Mouse (Mus musculus): ENCODE data around the gene Cpeb3.
"Not testable (repeated sequence)": the region's sequence is repeated elsewhere in the genome, so short reads cannot be mapped to it uniquely, and the experiment has no call there.

Gene Cpeb3

DNA sequence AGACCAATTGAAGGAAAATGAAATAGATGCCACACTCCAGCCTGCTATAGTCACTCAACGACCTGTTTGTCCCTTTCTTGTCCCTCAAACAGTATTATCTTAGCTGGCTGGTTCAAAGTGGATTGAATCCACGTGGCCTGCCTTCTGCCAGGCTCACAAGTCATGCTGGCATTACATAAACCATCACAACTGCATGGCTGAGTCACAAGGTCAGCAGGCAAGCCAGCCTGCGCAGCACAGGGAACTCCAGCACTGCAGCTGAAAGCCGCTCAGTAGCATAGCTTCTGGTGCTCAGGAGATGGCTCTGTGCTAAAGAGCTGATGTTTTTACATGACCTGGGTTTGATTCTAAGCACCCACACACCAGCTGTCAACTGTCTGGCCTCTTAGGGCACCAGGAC is 130.3 kb downstream of the Cpeb3 start:
- no peak for DNase-seq

DNA sequence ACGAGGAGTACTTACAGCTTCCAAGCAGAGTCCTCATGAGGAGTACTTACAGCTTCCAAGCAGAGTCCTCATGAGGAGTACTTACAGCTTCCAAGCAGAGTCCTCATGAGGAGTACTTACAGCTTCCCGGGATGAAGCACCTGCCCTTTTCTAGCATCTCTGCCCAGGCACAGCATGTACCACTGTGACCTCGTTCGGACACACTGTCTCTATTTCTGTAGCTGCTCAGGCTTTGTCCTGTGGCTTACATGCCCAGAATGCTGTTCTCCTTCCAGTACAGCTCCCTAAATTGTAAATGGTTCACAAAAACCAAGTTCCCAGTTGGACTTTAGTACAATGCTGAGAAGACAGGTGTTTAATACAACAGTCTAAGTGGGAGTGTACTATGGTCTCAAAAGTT is 131.1 kb downstream of the Cpeb3 start:
- DNase-seq: not testable (repeated sequence)

- no peak for DNase-seq
These were observed 131.8 kb downstream of the Cpeb3 start for GRCm38 (mm10) chr19:37076646-37077045.

DNA sequence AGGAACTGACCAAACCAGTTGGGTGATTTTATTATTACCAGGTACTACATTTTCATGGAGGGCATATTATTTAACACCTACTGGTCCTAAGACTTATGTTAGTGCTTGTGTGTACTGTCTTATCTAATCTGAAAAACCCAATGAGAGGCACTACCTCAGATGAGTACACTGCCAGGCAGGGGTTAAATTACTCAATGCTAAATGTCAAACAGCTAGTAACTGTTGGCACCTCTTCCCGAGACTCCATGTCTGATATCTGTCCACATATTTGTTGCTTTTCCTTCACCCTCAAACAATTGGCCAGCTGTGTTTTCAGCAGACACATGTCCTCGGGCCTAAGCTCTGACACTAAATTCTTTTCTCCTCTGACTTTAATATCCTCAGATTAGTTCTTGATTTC is 132.3 kb downstream of the Cpeb3 start:
- no peak for DNase-seq

- no peak for DNase-seq
These were observed 132.7 kb downstream of the Cpeb3 start for GRCm38 (mm10) chr19:37075690-37076089.

- DNase-seq: no peak
These were observed 133.7 kb downstream of the Cpeb3 start for GRCm38 (mm10) chr19:37074726-37075125.

DNA sequence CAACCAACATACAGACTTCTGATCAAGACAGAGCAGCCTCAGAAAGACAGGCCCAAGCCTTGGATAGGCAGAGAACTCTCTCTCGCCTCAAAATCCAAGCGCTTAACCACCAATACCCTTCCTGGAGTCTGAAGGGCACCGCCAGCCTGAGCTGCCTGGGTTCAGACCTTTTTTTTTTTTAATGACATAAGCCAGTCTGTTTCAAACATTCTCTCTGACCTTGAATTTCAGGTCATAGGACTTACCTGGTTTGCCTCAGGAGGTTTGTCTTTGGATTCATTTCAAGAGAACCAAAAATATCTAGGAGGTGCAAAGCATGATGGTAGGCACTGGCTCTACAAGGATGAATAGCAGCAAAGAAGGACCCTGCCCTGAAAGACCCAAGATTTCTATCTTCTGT is 134.1 kb downstream of the Cpeb3 start:
- no peak for DNase-seq

DNA sequence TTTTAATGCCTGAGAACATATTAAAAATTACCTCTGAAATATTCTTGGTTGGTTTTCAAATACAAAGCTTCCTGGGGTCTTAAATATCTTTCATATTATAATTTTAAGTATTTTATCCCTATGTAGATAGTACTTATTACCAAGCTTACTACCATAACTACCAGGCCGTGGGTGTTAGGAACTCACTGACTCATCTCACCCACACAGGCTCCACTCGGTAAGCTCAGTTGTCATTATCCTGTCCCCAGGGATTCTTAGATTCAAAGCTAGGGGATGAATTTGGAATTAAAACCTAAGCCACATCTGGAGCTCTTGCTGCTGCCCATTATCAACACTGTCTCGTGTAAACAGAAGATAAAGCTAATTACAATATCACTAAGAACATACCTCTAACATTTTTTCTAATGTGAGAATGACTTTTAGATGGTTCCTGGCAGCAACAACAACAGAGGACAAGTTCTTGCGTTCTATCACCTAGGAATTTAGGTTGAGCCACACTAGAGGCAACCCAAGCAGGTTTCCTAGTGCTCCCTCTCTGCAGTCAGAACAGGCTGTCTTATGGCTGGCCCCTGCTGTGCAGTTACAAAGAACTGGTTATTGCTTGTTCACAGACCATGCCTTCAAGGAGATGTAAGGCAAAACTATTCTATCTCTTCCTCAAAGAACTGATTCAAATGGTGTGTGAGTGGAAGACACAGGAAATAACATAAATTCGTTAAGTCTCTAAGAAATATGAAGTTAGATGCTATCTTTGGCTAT is 135.4 kb downstream of the Cpeb3 start:
- no peak for DNase-seq

DNA sequence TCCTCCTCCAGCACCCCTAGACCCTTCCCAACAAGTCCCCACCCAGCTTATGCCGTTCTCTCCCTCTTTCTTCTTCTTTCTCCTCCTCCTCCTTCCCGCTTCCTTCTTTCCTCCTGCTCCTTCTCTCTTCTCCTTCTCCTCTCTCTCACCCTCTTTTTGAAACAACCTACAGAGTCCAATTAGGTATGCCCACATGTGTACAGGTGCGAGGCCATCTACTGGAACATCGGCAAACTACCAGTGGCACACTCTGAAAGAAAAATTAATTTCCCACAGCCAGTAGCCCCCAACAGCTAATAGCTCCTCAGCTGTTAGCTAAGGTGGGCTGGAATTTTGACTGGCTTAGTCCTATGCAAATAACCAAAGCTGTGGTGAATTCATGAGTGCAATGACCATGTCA is 139.2 kb downstream of the Cpeb3 start:
- DNase-seq: no peak

DNA sequence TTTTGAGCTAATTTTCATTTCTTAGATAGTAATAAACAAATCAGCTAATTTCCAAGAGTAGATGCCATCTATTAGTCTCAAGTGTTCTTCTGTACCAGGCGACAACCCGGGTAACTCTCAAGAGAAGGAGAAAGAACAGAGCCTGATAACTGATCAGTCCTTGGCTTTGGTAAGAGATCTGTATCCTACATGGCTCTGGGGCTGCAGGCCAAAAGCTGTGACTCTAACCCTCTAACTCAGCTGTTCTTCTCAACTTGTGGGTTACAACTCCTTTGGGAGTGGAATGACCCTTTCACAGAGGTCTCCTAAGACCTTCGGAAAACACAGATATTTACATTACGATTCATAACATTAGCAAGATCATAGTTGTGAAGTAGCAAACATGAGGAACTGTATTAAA is 148.3 kb downstream of the Cpeb3 start:
- DNase-seq: no peak

DNA sequence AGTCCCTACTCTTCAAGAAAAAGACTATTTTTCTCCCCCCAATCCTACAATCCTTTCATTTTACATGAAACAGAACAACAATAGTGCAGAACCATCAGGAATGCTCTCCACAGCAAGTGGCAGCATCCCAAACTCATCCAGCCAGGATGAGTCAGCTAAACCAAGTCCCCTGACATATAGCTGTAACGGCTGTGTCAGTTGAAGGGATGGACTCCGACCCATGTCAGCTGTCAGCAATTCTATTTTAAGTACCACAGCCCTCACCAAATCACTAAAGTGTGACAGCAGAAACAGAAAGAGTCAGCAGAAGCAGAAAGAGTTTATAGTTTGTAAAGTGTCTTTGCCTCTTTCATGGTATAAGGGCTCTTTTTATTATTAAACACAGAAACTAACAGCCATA is 148.8 kb downstream of the Cpeb3 start:
- no peak for DNase-seq

DNA sequence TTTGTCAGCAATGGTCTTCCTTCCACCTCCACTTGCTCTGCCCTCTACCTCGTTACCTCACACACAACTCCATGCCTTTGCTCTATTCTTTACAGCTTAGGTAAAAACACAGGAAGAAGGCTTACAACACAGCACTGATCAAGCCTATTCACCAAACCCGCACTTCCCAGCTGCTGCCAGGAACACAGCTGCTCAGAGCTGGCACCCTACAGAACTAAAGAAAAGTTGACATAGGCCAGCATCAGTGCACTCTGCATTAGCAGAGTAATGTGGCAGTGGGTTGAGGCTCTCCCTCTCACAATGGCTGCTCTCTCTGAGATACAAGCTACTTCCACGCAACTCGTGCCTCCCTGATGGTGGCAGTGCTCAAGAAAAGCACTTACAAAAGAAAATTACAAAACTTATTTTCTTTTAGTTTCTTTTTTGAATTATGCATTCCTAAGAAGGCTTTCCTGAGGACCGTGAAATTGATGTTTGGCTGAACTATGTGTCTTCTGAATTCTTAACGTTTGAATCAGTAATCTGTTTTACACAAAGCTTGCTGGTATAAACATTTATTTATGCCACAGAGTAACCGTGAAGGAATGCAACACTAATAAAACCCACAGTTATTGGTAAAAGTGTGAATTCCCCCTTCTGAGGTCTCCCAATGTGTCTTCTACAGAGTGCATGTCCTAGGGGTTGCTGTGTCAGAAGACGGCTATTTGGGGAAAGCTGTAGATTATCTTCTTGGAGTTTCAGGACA is 151.1 kb downstream of the Cpeb3 start:
- no peak for DNase-seq

DNA sequence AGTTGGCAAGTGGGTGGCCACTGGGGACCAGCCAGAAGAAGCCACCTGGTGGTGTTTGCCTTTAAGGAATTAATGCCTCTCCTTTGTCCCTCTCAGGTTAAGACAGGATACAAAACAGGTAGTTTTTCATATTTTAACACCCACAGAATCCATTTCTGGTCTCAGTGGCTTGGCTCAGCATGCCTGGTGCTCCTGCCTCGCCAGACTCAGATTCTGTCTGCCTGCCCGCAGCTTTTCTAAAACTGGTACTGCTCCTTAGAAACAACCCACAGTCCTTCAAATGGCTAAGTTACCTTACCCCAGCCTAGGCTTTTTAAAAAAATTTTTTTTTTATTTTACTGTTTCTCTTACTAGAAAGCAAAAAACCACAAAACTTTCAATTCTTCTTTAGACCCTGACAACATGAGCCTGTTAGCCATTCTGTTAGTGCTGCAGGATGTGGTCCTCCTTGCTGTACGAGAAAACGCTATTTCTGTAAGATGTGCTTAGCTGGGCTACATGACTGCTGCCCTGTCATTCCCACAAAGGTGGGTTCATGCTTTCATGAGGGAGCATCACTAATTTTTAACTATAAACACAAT is 152.3 kb downstream of the Cpeb3 start:
- DNase-seq: no peak

DNA sequence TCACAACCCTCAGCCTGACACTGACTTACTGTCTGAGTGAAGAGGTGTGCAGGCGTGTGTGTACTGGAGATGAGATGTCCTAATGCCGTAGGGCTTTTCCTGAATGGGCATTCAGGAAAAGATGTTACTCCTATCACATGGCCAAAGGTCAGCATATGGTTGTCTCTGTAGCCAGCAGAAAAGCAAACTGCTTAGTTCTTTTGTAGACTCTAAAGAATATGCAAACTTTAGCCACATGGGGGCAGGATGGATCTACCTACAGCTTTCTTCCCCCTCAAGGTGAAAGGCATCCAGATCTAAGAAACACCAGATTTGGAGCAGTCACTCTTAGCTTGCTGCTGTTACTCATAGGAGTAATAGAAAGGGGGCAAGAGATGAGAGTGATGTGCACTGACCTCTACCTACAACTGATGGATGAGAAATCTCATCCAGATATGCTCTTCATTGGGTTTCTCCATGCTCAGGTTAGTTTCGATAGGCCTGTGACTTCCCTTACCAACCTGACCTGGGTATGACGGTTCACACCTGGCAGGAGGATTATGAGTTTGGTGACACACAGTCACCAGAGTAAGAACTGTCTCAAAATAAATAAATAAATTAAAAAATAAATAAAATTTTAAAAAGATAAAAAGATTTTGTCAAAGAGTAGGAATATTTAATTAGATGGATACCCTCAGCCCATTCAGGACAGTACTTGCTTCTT is 157.6 kb downstream of the Cpeb3 start:
- no peak for DNase-seq

GRCm38 (mm10) chr19:37048507-37048906 is 159.9 kb downstream of the Cpeb3 start:
- DNase-seq: no peak

DNA sequence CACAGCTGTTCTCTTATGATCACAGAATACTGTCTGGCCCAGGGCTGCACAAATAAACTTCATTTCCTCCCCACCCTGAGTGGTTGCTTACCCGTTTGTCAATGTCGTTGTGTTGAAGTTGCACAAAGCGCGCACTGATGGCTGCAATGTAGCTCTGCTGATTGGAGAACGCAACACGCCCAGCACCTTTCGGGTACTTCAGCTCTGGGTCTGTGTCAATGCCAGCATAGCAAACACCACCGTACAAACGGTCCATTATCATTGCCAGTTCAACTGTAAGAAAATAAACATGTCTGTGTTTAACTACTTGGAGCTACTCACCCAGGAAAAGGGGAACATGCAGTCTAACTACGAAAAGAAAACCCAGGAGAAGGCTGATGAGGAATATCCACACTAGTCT is 164.0 kb downstream of the Cpeb3 start:
- no peak for DNase-seq

GRCm38 (mm10) chr19:37040906-37041305 is 167.5 kb downstream of the Cpeb3 start:
- DNase-seq: no peak

DNA sequence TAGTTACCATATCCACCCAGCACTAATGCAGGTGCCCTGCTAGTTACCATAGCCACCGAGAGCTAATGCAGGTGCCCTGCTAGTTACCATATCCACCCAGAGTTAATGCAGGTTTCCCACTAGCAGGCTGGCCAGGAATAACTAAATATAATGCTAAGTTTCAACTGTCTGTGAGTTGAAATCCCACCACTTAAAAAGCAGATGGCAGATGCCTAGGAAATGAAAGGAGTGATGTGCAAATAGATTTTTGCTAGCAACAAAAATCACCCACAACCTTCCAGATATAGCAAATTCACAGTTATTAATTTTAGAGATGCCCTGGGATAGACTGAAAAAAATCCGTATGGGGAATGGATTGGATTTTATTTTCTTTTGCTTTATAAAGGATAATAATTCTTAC is 176.0 kb downstream of the Cpeb3 start:
- no peak for DNase-seq

DNA sequence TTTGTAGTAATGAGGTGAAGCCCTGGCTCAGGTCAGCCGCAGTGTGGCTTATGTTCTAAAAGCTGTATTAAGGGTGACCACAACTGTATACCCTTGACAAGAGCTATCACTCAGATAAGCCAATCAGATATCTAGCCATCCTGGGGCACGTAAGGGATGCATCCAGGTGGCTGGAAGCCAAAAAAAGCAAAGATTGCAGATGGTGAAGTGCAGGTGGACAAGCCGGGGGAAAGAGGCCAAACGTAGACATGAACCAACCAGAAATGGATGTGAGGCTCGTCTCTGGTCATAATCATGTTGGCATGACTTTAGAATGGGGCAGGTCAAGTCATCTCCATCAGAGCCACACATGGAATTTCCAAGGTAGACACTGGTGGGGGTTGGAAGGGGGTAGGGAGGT is 177.0 kb downstream of the Cpeb3 start:
- DNase-seq: no peak

DNA sequence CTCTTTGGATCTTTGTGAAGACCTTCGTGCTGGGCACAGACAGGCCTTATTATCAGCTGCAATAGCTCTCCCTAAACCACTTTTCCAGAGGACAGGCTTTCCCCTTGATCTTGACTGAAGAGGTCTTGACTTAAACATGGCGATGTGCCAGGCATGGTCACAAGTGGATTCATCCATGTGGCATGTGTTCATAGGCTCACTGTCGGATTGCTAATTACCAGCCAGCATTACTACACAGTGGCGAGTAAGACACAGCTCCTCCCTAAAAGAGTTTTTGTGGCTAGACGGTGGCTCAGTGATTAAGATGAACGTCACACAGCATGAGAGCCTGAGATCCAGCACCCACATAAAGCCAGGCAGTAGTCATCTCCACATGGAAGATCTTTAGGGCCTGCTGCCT is 178.6 kb downstream of the Cpeb3 start:
- no peak for DNase-seq

GRCm38 (mm10) chr19:37026408-37026807 is 182.0 kb downstream of the Cpeb3 start:
- DNase-seq: no peak

DNA sequence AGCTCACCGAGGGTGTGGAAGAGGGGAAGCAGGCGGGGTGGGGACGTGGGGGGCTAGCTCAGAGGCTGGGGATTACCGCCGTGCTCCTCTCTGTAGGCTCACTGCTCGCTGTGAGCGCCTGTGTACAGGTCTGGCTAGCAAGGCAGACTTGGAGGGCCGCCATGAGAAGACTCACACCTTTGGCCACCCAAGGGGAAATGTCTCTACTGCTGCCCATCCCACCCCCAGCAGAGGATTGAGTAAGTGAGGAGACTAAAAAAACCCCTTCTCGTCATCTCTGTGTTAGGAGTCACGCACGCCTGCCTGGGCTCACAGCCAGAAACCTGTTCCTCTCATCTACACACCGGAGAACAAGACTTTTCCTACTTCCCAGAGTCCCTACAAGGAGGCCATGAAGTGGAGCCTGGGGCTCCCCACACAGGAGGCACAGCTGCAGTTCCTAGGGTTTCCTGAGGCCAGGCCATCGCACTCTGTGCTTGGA is 182.5 kb downstream of the Cpeb3 start:
- no peak for DNase-seq

DNA sequence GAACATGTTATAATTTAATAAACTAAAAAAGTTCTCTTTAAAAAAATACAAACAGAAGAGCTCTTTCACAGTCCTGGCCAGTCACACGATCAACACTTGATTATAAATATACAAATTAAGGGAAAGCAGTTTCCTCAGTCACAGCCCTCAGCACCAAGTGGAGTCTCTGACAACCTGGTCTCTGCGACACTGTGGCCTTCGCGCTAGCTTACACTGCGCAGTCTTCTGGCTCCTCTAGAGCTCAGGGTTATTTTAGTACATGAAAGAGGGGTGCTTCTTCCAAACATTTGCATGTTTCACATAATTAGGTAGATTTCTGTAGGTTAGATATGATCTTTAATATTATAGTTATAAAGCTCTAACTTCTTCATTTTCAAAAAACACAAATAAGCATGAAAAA is 186.3 kb downstream of the Cpeb3 start:
- DNase-seq: no peak

All from thymus, postnatal 36 days (tissue).